Mouse (Mus musculus): ENCODE measurements around the gene Rspo1.
A peak's percentile ranks its signal among the peaks of the same experiment; 100 is the strongest.
"Not testable (repeated sequence)": the region's sequence is repeated elsewhere in the genome, so short reads cannot be mapped to it uniquely, and the experiment has no call there.

Rspo1 gene

DNA sequence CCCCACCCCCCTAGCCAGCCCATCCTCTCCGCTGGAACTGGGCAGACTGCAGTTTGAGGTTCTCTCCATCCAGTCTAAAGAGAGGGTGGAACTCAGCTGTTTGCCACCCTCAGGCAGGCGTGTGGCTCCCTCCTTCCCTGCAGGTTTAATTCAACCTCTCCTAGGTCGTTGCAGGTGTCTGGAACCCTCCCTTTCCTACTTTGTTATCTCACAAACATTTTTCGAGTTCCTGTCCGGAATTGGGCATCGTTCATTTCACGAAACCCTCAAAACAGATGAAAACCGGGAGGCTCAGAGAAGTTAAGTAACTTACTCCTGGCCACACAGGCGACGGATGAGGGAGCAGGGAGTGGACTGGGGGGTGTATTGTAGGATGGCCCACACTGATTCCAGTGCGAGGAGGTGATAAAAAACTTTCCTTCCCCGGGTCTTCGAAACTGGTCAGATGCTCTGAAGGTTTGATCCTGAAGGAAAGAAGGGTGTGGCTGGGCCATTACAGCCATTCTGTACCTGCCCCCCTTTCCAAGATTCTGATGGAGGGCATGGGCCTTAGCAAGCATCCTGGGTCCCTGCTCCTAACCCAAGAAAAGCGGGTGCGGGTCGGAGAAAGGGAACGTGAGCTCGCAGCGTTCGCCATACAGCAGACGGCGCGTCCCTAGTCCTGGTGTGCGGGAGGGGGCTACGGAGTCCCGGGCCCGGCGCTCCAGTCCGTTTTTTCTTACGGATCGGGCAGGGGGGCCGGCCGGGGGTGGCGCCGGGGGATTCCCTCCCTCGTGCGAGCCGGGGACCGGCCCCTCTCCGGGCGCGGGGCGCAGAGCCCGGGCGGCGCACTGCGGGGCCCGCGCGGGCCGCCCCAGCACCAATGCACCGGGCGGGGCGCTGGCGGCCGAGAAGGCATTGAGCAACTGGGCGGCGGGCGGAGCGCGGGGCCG lies at the start of gene Rspo1:
Gene Rspo1, plus strand, starts transcription at position 760 of the 932 bp plus-strand sequence.
- DNase-seq (ENCODE audit: low spot score in 2 of 2) = no peak

- peak; percentile 93 to 96 for DNase-seq (ENCODE audit: low spot score in 2 of 2)
These were observed 49.4 kb upstream of the Rspo1 start, which contains the start of gene 9930104L06Rik for GRCm38 (mm10) chr4:124936613-124937471. Gene 9930104L06Rik (plus strand): TSS chr4:124937048.

GRCm38 (mm10) chr4:124939211-124939610 lies 47.0 kb upstream of the Rspo1 start, which contains the start of gene Cdca8:
Gene Cdca8 (minus strand): TSS chr4:124939311.
- not testable (repeated sequence) for DNase-seq (ENCODE audit: low spot score in 2 of 2)

DNA sequence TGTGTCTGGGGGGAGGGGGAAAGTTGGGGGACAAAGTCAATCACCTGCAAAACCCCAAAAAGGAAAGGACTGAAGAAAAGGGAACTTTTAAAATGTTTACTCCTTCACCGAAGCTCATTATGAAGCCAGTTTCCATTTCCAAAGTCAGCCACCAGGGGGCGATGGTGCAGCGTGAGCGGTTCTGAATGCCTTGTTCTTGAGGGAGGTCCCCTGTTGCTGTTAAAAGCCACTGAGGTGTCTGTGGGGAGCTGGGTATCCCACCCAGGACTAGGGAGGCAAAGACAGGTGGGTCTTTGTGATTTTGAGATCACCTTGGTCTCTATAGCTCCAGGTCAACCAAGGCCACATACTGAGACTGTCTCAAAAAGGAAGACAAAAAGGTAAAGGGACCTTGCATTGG lies 43.2 kb upstream of the Rspo1 start:
- peak; percentile 56 to 69 for DNase-seq (ENCODE audit: low spot score in 2 of 2)

DNA sequence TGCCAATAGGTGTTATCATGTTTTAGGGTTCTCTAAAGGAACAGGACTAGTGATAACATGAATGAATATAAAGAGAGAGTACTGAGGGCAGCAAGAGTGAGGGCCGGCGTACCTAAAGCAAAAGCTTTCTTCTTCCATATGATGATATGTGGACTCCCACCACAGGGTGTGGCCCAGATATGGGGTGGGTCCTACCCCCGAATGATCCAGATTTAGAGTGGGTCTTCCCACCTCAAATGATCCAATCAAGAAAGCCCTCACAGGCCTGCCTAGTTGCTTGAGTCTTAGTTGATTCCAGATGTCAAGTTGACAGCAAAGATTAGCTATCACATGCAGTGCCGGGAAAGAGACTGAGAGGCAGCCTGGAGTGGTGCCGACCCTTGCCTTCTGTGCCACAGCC lies 42.4 kb upstream of the Rspo1 start:
- no peak for DNase-seq (ENCODE audit: low spot score in 2 of 2)

DNA sequence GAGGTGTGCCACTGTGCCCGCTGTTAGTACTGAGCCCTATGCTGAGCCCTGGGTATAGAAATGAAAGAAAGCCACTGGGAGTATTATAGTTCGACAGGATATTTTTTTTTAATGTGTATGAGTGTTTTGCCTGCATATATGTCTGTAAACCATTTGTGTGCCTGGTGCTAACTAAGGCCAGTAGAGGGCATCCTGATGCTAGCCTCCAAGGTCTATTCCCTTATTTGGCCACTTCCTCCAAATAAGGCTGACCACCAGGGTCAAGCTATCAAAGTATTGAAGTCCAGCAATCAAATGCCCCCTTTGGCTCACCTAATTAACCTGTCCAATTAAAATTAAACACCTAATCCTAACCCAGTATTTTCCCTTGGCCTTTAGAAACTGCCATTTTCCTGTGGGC lies 41.3 kb upstream of the Rspo1 start:
- no peak for DNase-seq (ENCODE audit: low spot score in 2 of 2)

GRCm38 (mm10) chr4:124949488-124949887 lies 36.7 kb upstream of the Rspo1 start:
- no peak for DNase-seq (ENCODE audit: low spot score in 2 of 2)

DNA sequence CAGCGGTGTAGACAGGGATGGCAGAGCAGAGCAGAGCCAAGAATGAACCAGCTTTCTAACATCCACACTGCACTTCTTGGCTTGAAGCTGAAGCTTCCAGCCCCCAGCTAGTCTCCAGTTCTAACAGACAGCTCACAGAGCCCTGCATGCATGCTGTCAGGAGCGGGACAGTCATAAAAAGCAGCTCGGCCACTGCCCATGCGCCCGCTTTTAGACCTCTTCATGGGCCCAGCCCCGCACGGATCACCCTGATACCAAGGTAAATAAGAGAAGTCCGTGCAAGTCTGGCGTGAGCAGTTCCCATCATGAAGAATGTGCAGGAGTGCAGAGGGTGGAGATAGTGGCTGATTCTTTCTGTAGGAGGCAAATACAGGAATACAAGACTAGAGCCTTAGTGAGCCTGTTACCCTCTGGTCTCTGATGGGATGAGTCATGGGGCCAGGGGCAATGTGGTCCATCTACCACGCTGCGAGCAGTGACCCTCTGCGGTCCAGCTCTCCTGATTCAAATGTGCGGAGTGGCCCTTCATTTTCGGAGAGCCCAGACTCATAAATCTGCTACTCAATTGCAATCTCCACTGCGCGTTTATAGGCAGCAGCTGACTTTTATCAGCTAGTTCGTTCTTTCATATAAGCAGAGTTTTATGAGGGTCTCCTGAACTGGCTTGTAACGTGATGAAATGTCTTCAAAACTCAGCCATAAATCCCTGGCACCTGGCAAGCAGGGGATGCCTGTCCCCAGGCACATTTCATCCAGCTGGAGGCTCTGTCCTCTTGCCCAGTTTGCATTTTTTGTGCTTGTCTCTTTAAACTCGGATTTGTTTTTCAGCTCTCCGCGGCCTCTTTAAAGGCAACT lies 35.8 kb upstream of the Rspo1 start:
- DNase-seq (ENCODE audit: low spot score in 2 of 2) = no peak

- DNase-seq (ENCODE audit: low spot score in 2 of 2) = no peak
These were observed 35.2 kb upstream of the Rspo1 start for GRCm38 (mm10) chr4:124951036-124951433.

- DNase-seq (ENCODE audit: low spot score in 2 of 2) = no peak
These were observed 32.7 kb upstream of the Rspo1 start for GRCm38 (mm10) chr4:124953546-124953945.

GRCm38 (mm10) chr4:124957284-124957683 lies 28.9 kb upstream of the Rspo1 start:
- no peak for DNase-seq (ENCODE audit: low spot score in 2 of 2)

DNA sequence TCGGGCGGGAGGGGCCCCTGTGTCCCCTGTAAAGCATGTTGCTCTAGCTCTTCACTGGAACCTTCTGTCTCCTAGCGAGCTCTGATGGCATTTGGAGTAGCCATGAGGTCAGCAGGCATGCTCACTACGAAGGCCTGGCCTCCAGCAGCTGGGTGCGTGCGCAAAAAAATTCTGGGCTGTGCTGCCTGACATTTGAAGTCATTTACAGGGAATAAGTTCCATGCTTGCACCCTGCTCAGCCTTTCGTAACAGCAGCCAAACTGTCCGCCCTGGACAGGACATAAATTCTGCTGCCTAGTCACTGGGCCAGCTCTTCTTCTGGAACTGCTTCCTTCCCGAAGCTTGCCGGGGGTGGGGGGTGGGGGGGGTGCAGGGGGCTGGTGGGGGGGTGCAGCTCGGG lies 27.2 kb upstream of the Rspo1 start:
- DNase-seq (ENCODE audit: low spot score in 2 of 2) = no peak

GRCm38 (mm10) chr4:124960940-124961339 lies 25.3 kb upstream of the Rspo1 start:
- DNase-seq (ENCODE audit: low spot score in 2 of 2) = no peak

GRCm38 (mm10) chr4:124962576-124962975 lies 23.7 kb upstream of the Rspo1 start:
- DNase-seq (ENCODE audit: low spot score in 2 of 2) = no peak

DNA sequence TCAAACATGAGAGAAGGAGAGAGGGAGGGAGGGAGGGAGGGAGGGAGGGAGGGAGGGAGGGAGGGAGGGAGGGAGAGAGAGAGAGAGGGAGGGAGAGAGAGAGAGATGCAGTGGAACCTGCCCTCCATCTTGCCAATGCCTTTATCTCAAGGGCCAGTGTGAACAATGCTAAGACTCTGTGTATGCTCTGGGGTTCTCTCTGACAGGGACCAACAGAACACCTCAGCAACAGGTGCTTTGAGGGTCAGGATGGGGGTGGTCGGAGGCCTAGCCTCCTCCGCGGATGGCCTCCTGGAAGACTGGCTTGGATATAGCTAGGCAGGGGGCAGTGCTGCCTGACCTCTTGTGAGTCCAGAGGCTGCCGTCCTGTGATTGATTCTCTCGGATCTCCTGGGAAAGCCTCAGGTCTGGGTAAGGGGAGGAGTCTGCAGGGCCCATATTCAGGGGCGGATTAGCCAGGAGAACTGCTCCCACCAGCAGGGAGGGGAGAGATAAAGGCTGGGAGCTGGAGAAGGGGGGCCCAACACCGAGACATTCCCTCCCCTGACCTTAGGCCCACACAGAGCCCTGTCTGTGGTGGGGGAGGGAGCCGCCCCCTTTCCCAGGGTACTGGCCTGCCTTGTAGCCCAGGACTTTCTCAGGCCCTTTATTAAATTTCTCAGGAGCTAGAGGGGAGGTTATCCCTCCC lies 21.2 kb upstream of the Rspo1 start:
- DNase-seq (ENCODE audit: low spot score in 2 of 2) = no peak

DNA sequence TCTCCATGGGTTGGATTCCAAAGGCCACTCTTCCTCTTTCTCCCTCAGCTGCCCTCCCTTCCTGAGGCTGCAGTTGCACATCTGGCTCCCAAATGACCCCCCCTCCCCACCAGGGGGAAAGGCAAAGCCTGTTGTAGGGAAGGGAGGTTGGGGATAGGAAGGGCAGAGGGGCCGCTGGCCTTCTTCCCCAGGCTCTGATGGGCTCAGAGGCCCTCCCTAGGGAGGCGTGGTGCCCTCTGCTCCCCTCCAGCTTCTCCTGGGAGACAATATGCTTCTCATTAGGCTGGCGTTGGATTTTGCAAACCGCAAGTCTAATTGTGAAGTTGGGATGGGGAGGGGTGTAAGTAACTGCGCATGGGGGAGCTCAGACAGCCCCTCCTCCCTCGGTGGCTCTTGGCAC lies 17.5 kb upstream of the Rspo1 start:
- no peak for DNase-seq (ENCODE audit: low spot score in 2 of 2)

GRCm38 (mm10) chr4:124969219-124969848 lies 16.9 kb upstream of the Rspo1 start:
- no peak for DNase-seq (ENCODE audit: low spot score in 2 of 2)

DNA sequence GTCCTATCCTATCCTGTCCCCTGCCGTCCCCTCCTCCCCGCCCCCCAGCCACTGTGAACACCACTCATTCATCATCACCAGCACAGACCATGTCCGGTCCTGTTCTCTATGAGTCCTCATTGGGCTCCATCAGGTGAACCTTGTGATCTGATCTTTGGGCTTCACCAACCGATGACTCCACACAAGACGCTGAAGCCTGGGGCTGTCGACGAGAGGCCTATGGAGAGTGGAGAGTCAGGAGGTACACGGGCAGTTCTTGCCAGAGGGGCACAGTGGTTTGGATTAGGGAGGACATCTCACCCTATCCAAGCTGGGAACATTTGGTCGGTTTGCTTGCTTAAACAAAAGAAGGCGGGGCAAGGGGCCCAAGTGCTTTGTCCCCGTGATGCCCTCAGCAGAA lies 16.0 kb upstream of the Rspo1 start:
- no peak for DNase-seq (ENCODE audit: low spot score in 2 of 2)

GRCm38 (mm10) chr4:124970677-124971076 lies 15.6 kb upstream of the Rspo1 start:
- no peak for DNase-seq (ENCODE audit: low spot score in 2 of 2)

- no peak for DNase-seq (ENCODE audit: low spot score in 2 of 2)
These were observed 15.1 kb upstream of the Rspo1 start for GRCm38 (mm10) chr4:124971094-124971493.
